Mouse (Mus musculus): ENCODE measurements around the gene 1700015F17Rik.

DNA sequence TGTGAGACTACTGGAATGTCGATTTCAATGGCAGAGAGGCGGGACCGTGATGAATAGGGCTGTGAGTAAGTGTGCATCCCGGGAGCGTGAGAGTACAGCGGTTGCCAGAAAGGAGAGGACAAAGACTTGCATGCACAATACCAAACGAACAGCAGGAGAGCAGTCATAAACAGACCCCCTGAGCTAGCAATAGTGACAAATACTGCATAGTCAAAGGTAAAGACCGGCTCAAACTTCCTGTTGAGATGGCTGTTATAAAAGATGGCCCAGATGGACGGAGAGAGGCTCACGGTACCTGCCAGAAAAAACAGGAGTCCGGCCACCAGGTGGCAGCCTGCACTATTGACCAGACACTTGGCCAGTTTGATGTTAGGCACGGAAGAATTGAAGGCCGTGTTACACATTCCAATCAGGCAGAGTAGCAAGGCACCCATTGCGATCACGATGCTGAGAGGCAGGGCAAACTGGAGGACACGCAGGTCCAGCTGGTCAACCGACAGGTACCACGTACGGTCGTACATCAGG, 28.8 kb upstream of the 1700015F17Rik start:
- peak; percentile 48 for TF ChIP-seq CTCF (IDR thresholded peaks at IDR 0.05; ENCODE audit: extremely low read depth, insufficient read depth, low read length)
- TF ChIP-seq POLR2A (IDR thresholded peaks at IDR 0.05; ENCODE audit: extremely low read depth, insufficient read depth, low read length), result no peak

All from cortical plate, adult 2 months (tissue).